Mouse (Mus musculus) hindbrain, embryonic 14.5 days (tissue): ENCODE results near the gene Cacna2d2. TPM values are rescaled to one million over a fixed set of nuclear protein-coding genes. Genes with fewer than 3 reads are reported as not detected.

Experiments used
- ATAC-seq: fragments of 200-750 bp; cut with Nextera tagmentation; 2 replicates; pipeline ENCODE4 v1.8.0; 2017; ENCODE audit warnings: moderate number of reproducible peaks, mild to moderate bottlenecking, moderate TSS enrichment, moderate library complexity; ENCODE audit not compliant: low FRiP score
- DNase-seq: peaks from one replicate; pipeline ENCODE4 v3.0.0-alpha.2; 2015; ENCODE audit warnings: low spot score
- H3K27ac ChIP-seq: fragments of 300-500 bp; sonication (generic); 2 replicates; pipeline ENCODE4 v1.5.1; 2014; ENCODE audit warnings: mild to moderate bottlenecking, moderate library complexity
- H3K27me3 ChIP-seq: fragments of 300-500 bp; sonication (generic); 2 replicates; pipeline ENCODE4 v1.6.1; 2014; ENCODE audit warnings: mild to moderate bottlenecking, low read length, mixed read lengths; ENCODE audit not compliant: control insufficient read depth, insufficient read depth
- H3K36me3 ChIP-seq: fragments of 300-500 bp; sonication (generic); replicated peaks from 2 replicates; pipeline ENCODE4 v1.6.1; 2014; ENCODE audit not compliant: control insufficient read depth, insufficient read depth
- H3K4me1 ChIP-seq: fragments of 300-500 bp; sonication (generic); replicated peaks from 2 replicates; pipeline ENCODE4 v1.6.1; 2014; ENCODE audit warnings: antibody characterized with exemption, low read length, mixed read lengths; ENCODE audit not compliant: control insufficient read depth, insufficient read depth
- H3K4me2 ChIP-seq: fragments of 300-500 bp; sonication (generic); replicated peaks from 2 replicates; pipeline ENCODE4 v1.6.1; 2014; ENCODE audit warnings: mild to moderate bottlenecking, moderate library complexity
- H3K4me3 ChIP-seq: fragments of 300-500 bp; sonication (generic); replicated peaks from 2 replicates; pipeline ENCODE4 v1.5.1; 2014; ENCODE audit warnings: mild to moderate bottlenecking, low read length
- H3K9ac ChIP-seq: fragments of 300-500 bp; sonication (generic); 2 replicates; pipeline ENCODE4 v1.6.1; 2014
- H3K9me3 ChIP-seq: fragments of 300-500 bp; sonication (generic); 2 replicates; pipeline ENCODE4 v1.6.1; 2016; ENCODE audit warnings: low read length; ENCODE audit not compliant: control insufficient read depth
- WGBS: fragments of 180-500 bp; shearing (Covaris S2); extraction: QIAGEN DNeasy Blood & Tissue Kit; methylation state at CpG from one replicate; pipeline ENCODE4 v1.1.7; 2014; 5-methylcytosine and 5-hydroxymethylcytosine counted together
- polyA plus RNA-seq: library from polyadenylated mRNA; unstranded; fragments of >200 nt; fragmentation: Nextera tagmentation; extraction: Ambion mirVana; gene quantifications from 2 replicates; pipeline ENCODE4 v1.2.1, GENCODE M21; 2014

The Cacna2d2 gene
- polyA plus RNA-seq, 1 experiment from 2014 or later = 7.7 TPM

DNA sequence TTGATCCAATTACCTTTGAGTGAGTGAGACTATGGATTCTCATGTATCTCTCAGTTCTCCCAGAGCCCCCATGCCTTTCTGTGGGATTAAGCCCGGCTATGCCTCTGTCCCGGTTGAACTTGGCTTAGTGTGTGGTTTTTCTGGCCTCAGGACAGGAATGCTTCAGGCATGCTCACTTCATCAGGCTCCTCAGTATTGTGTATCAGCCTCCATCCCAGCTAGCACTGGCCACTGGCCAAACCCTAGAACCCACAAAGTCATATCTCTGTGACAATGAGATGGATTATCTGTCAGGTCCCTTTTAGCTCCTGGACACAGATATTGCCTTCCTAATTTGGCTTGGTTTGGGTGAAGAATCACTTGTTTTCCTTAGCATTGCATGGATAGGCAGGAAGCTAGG is 23.5 kb downstream of the Cacna2d2 start:
- WGBS = 48% methylated on average over 2 of the region's 2 CpGs
- DNase-seq = no peak
- ATAC-seq = no peak

GRCm38 (mm10) chr9:107424485-107425175 is 25.2 kb downstream of the Cacna2d2 start:
- no peaks in the 10 kb centered on the region for H3K36me3 ChIP-seq
- ATAC-seq (no peak), DNase-seq (peak; percentile 39)
- WGBS = 29% methylated on average over 12 of the region's 12 CpGs
- H3K27ac ChIP-seq = no peak overlapping the region
- H3K4me3 ChIP-seq = no peak overlapping the region
- no peaks in the 10 kb centered on the region for H3K27me3 ChIP-seq
- H3K4me2 ChIP-seq = no peak overlapping the region
- H3K9me3 ChIP-seq = no peaks in the 10 kb centered on the region
- H3K4me1 ChIP-seq = peaks cover 64% of the 10 kb centered on the region
- no peak overlapping the region; the same call in 1 of the 2 replicates for H3K9ac ChIP-seq

More for the DNA sequence above, 23.5 kb downstream of the Cacna2d2 start:
- no peak overlapping the region for H3K9ac ChIP-seq
- H3K9me3 ChIP-seq = no peaks in the 10 kb centered on the region
- no peak overlapping the region for H3K4me2 ChIP-seq
- no peaks in the 10 kb centered on the region for H3K27me3 ChIP-seq
- H3K27ac ChIP-seq = no peak overlapping the region
- H3K4me3 ChIP-seq = no peak overlapping the region
- H3K36me3 ChIP-seq = no peaks in the 10 kb centered on the region
- peaks cover 46% of the 10 kb centered on the region for H3K4me1 ChIP-seq

GRCm38 (mm10) chr9:107427876-107428275 is 28.5 kb downstream of the Cacna2d2 start:
- no peaks in the 10 kb centered on the region for H3K9me3 ChIP-seq
- H3K4me3 ChIP-seq = no peak overlapping the region
- H3K36me3 ChIP-seq = no peaks in the 10 kb centered on the region
- peaks cover 82% of the 10 kb centered on the region for H3K4me1 ChIP-seq
- no peak for ATAC-seq
- no peak overlapping the region for H3K9ac ChIP-seq
- H3K4me2 ChIP-seq = no peak overlapping the region
- DNase-seq = no peak
- no peaks in the 10 kb centered on the region for H3K27me3 ChIP-seq
- 78% methylated on average over 7 of the region's 7 CpGs for WGBS
- 0 out of 2 replicates have a peak overlapping the region, but pooled peaks have one; percentile 29 for H3K27ac ChIP-seq

DNA sequence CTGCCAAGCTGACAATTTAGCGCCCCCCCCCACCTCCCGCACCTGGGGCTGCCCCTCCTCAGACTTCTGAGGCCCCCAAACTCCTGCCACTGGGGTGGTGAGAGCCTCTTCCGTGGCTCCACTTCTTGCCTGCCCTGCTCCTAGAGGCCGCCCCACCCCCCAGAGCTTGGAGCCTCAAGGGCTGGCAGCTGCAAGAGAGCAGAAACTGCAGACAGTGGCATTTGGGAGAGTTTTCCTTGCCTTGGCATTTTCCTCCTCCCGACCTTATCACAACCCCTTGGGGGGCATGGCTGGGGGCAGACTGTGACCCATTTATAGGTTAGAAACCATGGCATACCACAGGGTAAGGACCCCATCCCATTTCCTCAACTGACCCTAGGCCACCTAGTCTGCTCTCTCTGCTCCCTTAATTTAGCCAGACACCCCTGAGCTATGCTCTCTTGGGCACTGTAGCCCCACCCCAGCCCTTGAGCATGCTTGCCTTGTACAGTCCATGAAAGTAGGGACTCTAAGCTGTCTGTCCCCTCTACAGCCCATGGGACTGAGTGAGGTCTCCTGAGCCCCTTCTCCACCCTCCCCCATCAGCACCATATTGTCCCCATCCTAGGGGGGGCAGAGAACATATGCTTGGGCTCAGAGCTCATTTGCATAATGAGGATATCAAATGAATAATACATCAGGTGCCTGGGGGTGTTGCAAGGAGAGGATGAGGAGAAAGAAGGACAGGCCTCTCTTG is 29.2 kb downstream of the Cacna2d2 start:
- peaks cover 82% of the 10 kb centered on the region for H3K4me1 ChIP-seq
- no peak overlapping the region for H3K4me2 ChIP-seq
- 50% methylated on average over 5 of the region's 5 CpGs for WGBS
- peak overlapping the region; percentile 6; the same call in 1 of the 2 replicates for H3K9ac ChIP-seq
- ATAC-seq (no peak), DNase-seq (no peak)
- H3K9me3 ChIP-seq = no peaks in the 10 kb centered on the region
- H3K4me3 ChIP-seq = no peak overlapping the region
- no peaks in the 10 kb centered on the region for H3K36me3 ChIP-seq
- no peaks in the 10 kb centered on the region for H3K27me3 ChIP-seq
- H3K27ac ChIP-seq = peak overlapping the region; percentile 29; the same call in 1 of the 2 replicates

GRCm38 (mm10) chr9:107430445-107430844 is 31.0 kb downstream of the Cacna2d2 start:
- Histone ChIP-seq H3K4me2 (peak overlapping the region; percentile 23; the same call in 1 of the 2 replicates), H3K36me3 (no peaks in the 10 kb centered on the region), H3K4me3 (no peak overlapping the region), H3K27me3 (no peaks in the 10 kb centered on the region), H3K27ac (peak overlapping the region; percentile 77), H3K9me3 (no peaks in the 10 kb centered on the region), H3K4me1 (peaks cover 81% of the 10 kb centered on the region), H3K9ac (no peak overlapping the region)
- ATAC-seq (peak; percentile 51), DNase-seq (no peak)
- 33% methylated on average over 12 of the region's 12 CpGs for WGBS

DNA sequence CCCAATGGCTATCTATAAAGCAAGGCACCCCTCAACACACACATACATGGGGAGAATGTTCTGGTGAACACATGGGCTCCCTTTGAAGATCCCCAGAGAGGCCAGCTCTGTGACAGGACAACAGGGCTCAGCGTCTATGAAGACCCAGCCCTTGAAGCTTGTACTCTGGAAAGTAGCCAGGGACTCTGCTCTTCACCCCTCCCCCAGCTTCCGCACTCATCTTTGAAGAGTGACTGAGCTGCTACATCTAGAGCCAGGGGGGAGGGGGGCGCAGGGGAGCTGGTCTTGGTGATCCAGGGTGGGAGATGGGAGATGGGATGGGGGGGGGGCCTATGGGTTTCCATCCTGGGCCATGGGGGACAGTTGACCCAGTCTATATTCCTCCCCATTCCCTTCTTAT is 33.1 kb downstream of the Cacna2d2 start:
- Histone ChIP-seq H3K27ac (no peak overlapping the region), H3K9ac (no peak overlapping the region), H3K27me3 (no peaks in the 10 kb centered on the region), H3K9me3 (no peaks in the 10 kb centered on the region), H3K4me2 (no peak overlapping the region), H3K4me1 (peaks cover 69% of the 10 kb centered on the region), H3K36me3 (no peaks in the 10 kb centered on the region), H3K4me3 (no peak overlapping the region)
- DNase-seq (no peak), ATAC-seq (no peak)
- WGBS = 59% methylated on average over 3 of the region's 3 CpGs

DNA sequence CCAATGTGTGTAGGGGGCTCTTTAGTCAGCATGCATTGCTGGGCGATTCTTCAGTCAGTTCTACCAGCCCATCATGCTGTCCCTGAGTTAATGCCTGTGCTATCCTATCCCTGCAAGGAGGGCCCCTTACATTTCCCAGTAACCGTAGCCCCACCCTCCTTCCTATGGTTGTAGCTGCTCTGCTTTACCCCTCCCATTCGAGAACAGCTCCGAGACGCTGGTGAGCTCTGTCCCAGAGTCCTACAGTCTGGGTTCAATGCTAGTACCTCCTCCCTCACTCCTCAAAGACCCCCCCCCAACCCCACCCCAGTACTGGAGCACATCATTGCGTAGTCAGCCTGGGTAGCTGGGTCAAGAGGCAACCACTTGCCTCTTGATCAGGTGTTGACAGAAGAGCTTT is 35.4 kb downstream of the Cacna2d2 start:
- Histone ChIP-seq H3K27ac (peak overlapping the region; percentile 44; the same call in 1 of the 2 replicates), H3K4me3 (no peak overlapping the region), H3K36me3 (no peaks in the 10 kb centered on the region), H3K9ac (no peak overlapping the region), H3K4me1 (peaks cover 53% of the 10 kb centered on the region), H3K27me3 (no peaks in the 10 kb centered on the region), H3K9me3 (no peaks in the 10 kb centered on the region), H3K4me2 (no peak overlapping the region)
- peak; percentile 16; the same call in 1 of the 2 replicates for ATAC-seq
- no peak for DNase-seq
- WGBS = 21% methylated on average over 6 of the region's 6 CpGs

DNA sequence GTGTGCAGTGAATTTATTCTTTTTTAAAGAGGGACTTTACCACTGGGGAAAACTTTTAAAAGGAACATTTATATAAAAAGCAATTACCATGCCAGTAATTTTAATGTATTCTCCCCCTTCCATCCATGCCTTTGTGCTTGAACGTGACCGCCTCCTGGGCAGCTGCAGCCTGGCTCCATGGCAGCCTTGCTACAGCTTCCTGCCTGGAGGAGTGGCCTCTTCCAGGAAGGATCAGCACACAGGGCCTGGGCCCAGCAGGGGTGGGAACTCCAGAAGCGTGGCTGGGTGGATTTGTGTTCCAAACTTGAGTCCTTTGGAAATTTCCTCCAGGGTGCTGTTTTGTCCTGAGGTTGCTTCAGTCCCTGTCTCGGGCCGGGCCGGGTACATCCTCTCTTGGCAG is 35.9 kb downstream of the Cacna2d2 start:
- Histone ChIP-seq H3K27me3 (no peaks in the 10 kb centered on the region), H3K9me3 (no peaks in the 10 kb centered on the region), H3K9ac (0 out of 2 replicates have a peak overlapping the region, but pooled peaks have one; percentile 7), H3K4me1 (peaks cover 50% of the 10 kb centered on the region), H3K4me3 (no peak overlapping the region), H3K36me3 (no peaks in the 10 kb centered on the region), H3K27ac (peak overlapping the region; percentile 39), H3K4me2 (no peak overlapping the region)
- 14% methylated on average over 6 of the region's 6 CpGs for WGBS
- ATAC-seq (no peak), DNase-seq (no peak)

DNA sequence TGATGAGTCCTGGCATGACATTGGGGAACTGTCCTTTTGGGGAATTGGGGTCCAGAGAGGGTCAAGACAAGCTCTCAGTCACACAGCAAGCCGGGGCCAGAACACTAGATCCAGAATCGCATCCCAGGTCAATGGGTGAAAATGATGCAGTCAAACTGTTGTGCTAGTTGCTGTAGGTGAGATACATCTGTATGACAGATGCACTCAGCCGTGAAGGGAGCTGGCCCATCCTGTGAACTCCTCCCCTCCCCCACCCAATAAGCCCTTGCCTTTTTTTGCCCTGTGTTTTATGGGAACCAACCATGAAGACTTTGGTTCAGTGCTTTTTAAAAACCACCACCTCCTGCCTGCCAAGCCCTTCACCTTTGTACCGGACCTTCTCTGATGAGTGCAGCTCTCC is 43.5 kb downstream of the Cacna2d2 start:
- Histone ChIP-seq H3K27ac (peak overlapping the region; percentile 71), H3K4me1 (peaks cover 46% of the 10 kb centered on the region), H3K9ac (no peak overlapping the region), H3K9me3 (no peaks in the 10 kb centered on the region), H3K4me3 (no peak overlapping the region), H3K4me2 (no peak overlapping the region), H3K36me3 (no peaks in the 10 kb centered on the region), H3K27me3 (no peaks in the 10 kb centered on the region)
- DNase-seq (no peak), ATAC-seq (no peak)
- 64% methylated on average over 4 of the region's 4 CpGs for WGBS
